ENCODE assay signal across 9 mouse cellular contexts in the genomic region with DNA sequence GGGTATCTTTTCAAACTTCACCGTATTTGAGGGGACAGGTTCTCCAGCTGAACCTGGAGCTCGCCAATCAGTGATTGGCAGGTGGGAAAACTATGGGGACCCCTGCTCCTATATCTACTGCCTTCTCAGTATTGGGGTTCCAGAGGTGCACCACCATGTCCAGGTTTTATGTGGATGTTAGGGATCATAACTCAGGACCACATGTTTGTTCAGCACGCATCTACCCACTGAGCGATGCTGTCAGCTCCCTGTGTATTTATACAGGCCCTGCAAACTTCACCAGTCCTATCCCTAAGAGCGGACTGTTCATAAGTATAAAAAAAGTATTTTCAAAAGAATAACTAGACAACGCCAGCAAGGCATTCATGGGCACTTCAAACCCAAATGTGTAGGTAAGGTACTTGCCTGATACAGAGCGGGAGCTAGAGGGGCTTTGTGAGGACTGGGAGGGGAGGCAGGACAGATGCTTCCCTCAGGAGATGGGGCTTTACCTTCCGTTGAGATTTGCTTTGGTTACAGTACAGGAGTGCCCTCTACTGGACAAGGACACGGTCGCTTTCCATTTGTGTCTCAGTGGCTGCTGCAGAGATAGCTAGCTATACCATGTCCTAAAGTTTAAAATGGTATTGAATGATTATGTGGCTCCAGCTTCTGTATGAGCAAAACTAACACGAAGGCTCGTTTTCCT. TPM values are rescaled to one million over a fixed set of nuclear protein-coding genes. Genes with fewer than 3 reads are reported as not detected.
DNase-seq lines count a peak whose midpoint lies in the region; ATAC-seq and TF ChIP-seq lines count a peak whose summit lies in the region.
"Had no signal": no experiment of that assay in that cellular context is flagged by ENCODE, and none has a peak within 500 bp of the region (broad histone marks: within the 10 kb centered on the region; RNA-seq: fewer than 3 reads in every experiment).

No protein-coding gene starts in this region.

- TF ChIP-seq RAD21 in CH12.LX (IDR thresholded peaks at IDR 0.05; ENCODE audit: low read depth, low read length), result peak; percentile 92

- TF ChIP-seq EP300 in CH12.LX (IDR thresholded peaks at IDR 0.05; ENCODE audit: low read length), result no peak

- H3K36me3 ChIP-seq in CH12.LX (replicated peaks in 1 of 2; ENCODE audit: control insufficient read depth in 1 of 2, insufficient read depth in 1 of 2, low read length in 1 of 2), result no peaks in the 10 kb centered on the region
- H3K36me3 ChIP-seq in hindbrain, embryonic 11.5 days (ENCODE audit: control insufficient read depth, insufficient read depth, low read length), result no peaks in the 10 kb centered on the region
- H3K36me3 ChIP-seq in midbrain, embryonic 15.5 days (replicated peaks), result no peaks in the 10 kb centered on the region
- H3K36me3 ChIP-seq: limb, embryonic 15.5 days had no signal

- WGBS in hindbrain, embryonic 11.5 days, result 46% methylated on average over 12 of the region's 12 CpGs
- 42% methylated on average over 12 of the region's 12 CpGs for WGBS in midbrain, embryonic 15.5 days

- dilution Hi-C loops in CH12.LX (cut with MboI; ENCODE audit: extremely low pct_ligation_motif_present, extremely low pct_unique_long_range_greater_than_20kb, low sequenced_read_pairs), result no loop called here

- intact Hi-C loops in left cerebral cortex, postnatal 10 days (cut with DNase I), result loop anchor here (2.0 to 5.0 kb wide), 4 partner anchors 102 to 442 kb away; no protein-coding TSS in a partner anchor

- H3K4me3 ChIP-seq in CH12.LX (replicated peaks in 1 of 3; ENCODE audit: low read depth in 2 of 3, low read length in 2 of 3, poor library complexity in 1 of 3), result no peak overlapping the region
- H3K4me3 ChIP-seq in cortical plate, adult 2 months (ENCODE audit: insufficient read depth, low read length), result no peak overlapping the region
- H3K4me3 ChIP-seq in hindbrain, embryonic 11.5 days (ENCODE audit: low read depth, low read length), result no peak overlapping the region
- no peak overlapping the region for H3K4me3 ChIP-seq in midbrain, embryonic 15.5 days
- H3K4me3 ChIP-seq: limb, embryonic 15.5 days had no signal

- peak; percentile 76 to 88 for TF ChIP-seq CTCF in CH12.LX (conservative IDR thresholded peaks at IDR 0.05 in 1 of 2, IDR thresholded peaks at IDR 0.05 in 1 of 2; ENCODE audit: low read depth in 2 of 2, low read length in 2 of 2)
- peak; percentile 96 for TF ChIP-seq CTCF in cortical plate, adult 2 months (IDR thresholded peaks at IDR 0.05; ENCODE audit: extremely low read depth, insufficient read depth, low read length)

- no peak overlapping the region for H3K4me2 ChIP-seq in CH12.LX (ENCODE audit: insufficient read depth, low read depth, poor library complexity, severe bottlenecking)
- no peak overlapping the region for H3K4me2 ChIP-seq in hindbrain, embryonic 11.5 days (replicated peaks; ENCODE audit: low read depth, low read length)
- no peak overlapping the region for H3K4me2 ChIP-seq in midbrain, embryonic 15.5 days
- H3K4me2 ChIP-seq: limb, embryonic 15.5 days had no signal

- no peaks in the 10 kb centered on the region for H3K27me3 ChIP-seq in CH12.LX (replicated peaks)
- no peaks in the 10 kb centered on the region for H3K27me3 ChIP-seq in hindbrain, embryonic 11.5 days (ENCODE audit: control insufficient read depth, insufficient read depth, low read length)
- no peaks in the 10 kb centered on the region for H3K27me3 ChIP-seq in midbrain, embryonic 15.5 days (replicated peaks)
- H3K27me3 ChIP-seq: limb, embryonic 15.5 days had no signal

- DNase-seq in cerebellum, adult 8-10 months, result peak; percentile 11
- no peak for DNase-seq in cerebellum, adult 9-11 months
- peak; percentile 64 for DNase-seq in CH12.LX (ENCODE audit: extremely low read depth)
- peak; percentile 73 for DNase-seq in hindbrain, embryonic 11.5 days (ENCODE audit: low spot score)
- DNase-seq in left cerebral cortex, postnatal 10 days (ENCODE audit: extremely low spot score in 1 of 2, low spot score in 2 of 2), result peak; percentile 38 to 44
- DNase-seq in thymus, postnatal 0 days (ENCODE audit: low spot score), result peak; percentile 52

- no peak for TF ChIP-seq POLR2A in CH12.LX (IDR thresholded peaks at IDR 0.05; ENCODE audit: low read depth, low read length)
- no peak for TF ChIP-seq POLR2A in cortical plate, adult 2 months (IDR thresholded peaks at IDR 0.05; ENCODE audit: extremely low read depth, insufficient read depth, low read length)

- H3K4me1 ChIP-seq in CH12.LX (ENCODE audit: control insufficient read depth in 1 of 2, insufficient read depth in 2 of 2), result peaks cover 0 to 5% of the 10 kb centered on the region in 2 experiments; a peak in 1 of 4 replicates
- no peaks in the 10 kb centered on the region for H3K4me1 ChIP-seq in cortical plate, adult 2 months (ENCODE audit: control insufficient read depth, insufficient read depth, low read length)
- H3K4me1 ChIP-seq in hindbrain, embryonic 11.5 days (replicated peaks; ENCODE audit: control insufficient read depth, insufficient read depth, low read length), result no peaks in the 10 kb centered on the region
- H3K4me1 ChIP-seq in midbrain, embryonic 15.5 days, result no peaks in the 10 kb centered on the region
- H3K4me1 ChIP-seq: limb, embryonic 15.5 days had no signal

- in situ Hi-C loops in CH12.LX (cut with MboI; ENCODE audit: low pct_ligation_motif_present, low pct_unique_long_range_greater_than_20kb, low sequenced_read_pairs), result loop anchor here (25.0 kb wide), 2 partner anchors 267 to 617 kb away; partner anchors contain the start of gene Bcar3

- H3K9me3 ChIP-seq in CH12.LX (replicated peaks; ENCODE audit: low read length), result no peaks in the 10 kb centered on the region
- H3K9me3 ChIP-seq in hindbrain, embryonic 11.5 days (ENCODE audit: control insufficient read depth, low read length), result no peaks in the 10 kb centered on the region
- no peaks in the 10 kb centered on the region for H3K9me3 ChIP-seq in midbrain, embryonic 15.5 days
- H3K9me3 ChIP-seq: limb, embryonic 15.5 days had no signal

- H3K9ac ChIP-seq in CH12.LX (ENCODE audit: insufficient read depth, low read depth), result no peak overlapping the region
- no peak overlapping the region for H3K9ac ChIP-seq in hindbrain, embryonic 11.5 days (ENCODE audit: low read depth, low read length)
- H3K9ac ChIP-seq in midbrain, embryonic 15.5 days, result no peak overlapping the region
- H3K9ac ChIP-seq: limb, embryonic 15.5 days had no signal

- H3K27ac ChIP-seq in CH12.LX (ENCODE audit: insufficient read depth, low read depth), result no peak overlapping the region
- no peak overlapping the region for H3K27ac ChIP-seq in cortical plate, adult 2 months (ENCODE audit: insufficient read depth, low read length)
- no peak overlapping the region for H3K27ac ChIP-seq in hindbrain, embryonic 11.5 days (ENCODE audit: low read depth, low read length)
- H3K27ac ChIP-seq in midbrain, embryonic 15.5 days, result no peak overlapping the region
- H3K27ac ChIP-seq: limb, embryonic 15.5 days had no signal

- ATAC-seq in hindbrain, embryonic 11.5 days (ENCODE audit: low FRiP score), result peak; percentile 59; the same call in 1 of the 2 replicates
- peak; percentile 70; the same call in 1 of the 2 replicates for ATAC-seq in midbrain, embryonic 15.5 days (replicated peaks)

- H3K79me2 ChIP-seq in CH12.LX (replicated peaks; ENCODE audit: control insufficient read depth, extremely low read depth, insufficient read depth, poor library complexity, severe bottlenecking), result no peaks in the 10 kb centered on the region

TF ChIP-seq in CH12.LX, 34 proteins besides CTCF, POLR2A, EP300 and RAD21 (continues in another document):
- TF ChIP-seq MAZ (IDR thresholded peaks at IDR 0.05; ENCODE audit: low read depth, low read length), result 0 out of 2 replicates have a peak, but pooled peaks have one; percentile 23
- TF ChIP-seq ETS1 (conservative IDR thresholded peaks at IDR 0.05; ENCODE audit: low read depth, low read length), result no peak
- no peak for TF ChIP-seq KAT2A (IDR thresholded peaks at IDR 0.05; ENCODE audit: insufficient replicate concordance, low read length)
- TF ChIP-seq MXI1 (IDR thresholded peaks at IDR 0.05; ENCODE audit: low read depth, low read length), result no peak
- no peak for TF ChIP-seq E2F4 (IDR thresholded peaks at IDR 0.05; ENCODE audit: insufficient replicate concordance, low read depth, low read length)
- TF ChIP-seq ZKSCAN1 (IDR thresholded peaks at IDR 0.05; ENCODE audit: borderline replicate concordance, low read depth, low read length), result no peak
- TF ChIP-seq ZNF384 (IDR thresholded peaks at IDR 0.05; ENCODE audit: low read depth, low read length), result no peak
- TF ChIP-seq MAFK (IDR thresholded peaks at IDR 0.05; ENCODE audit: insufficient replicate concordance, low read length), result no peak
- peak; percentile 24 for TF ChIP-seq ZC3H11A (IDR thresholded peaks at IDR 0.05; ENCODE audit: low read depth, low read length)

RNA-seq across cellular contexts. Expression of gene Fabp2, which starts 9.0 kb away (rescaled TPM):
- total RNA-seq in CH12.LX (2012; rRNA removed) (not detected in 2 replicates), CH12.LX (2014; rRNA removed) (not detected in 2 replicates)
- not detected in 2 replicates for polyA plus RNA-seq in CH12.LX (2012; ENCODE audit: insufficient read length, low read depth)
- polyA plus RNA-seq in cortical plate, adult 2 months (2012; rRNA removed), result not detected in 2 replicates
- polyA plus RNA-seq in hindbrain, embryonic 11.5 days (2014; fragmentation: Nextera tagmentation; extraction: Ambion mirVana), result not detected in 2 replicates
- not detected for total RNA-seq in left cerebral cortex, postnatal 10 days (2021)
- 0.76 TPM in 1 of 2 replicates, not detected in the other for polyA plus RNA-seq in midbrain, embryonic 15.5 days (2015; fragmentation: Nextera tagmentation; extraction: Ambion mirVana)
- 0.86 and 1.0 TPM in 2 replicates for polyA plus RNA-seq in thymus, postnatal 0 days (2015; fragmentation: Nextera tagmentation; extraction: Ambion mirVana)
- polyA plus RNA-seq: limb, embryonic 15.5 days had no signal

RNA-seq across cellular contexts. Expression of gene Gm10959, which starts 15.3 kb away (rescaled TPM):
- total RNA-seq in CH12.LX (2012; rRNA removed) (not detected in 2 replicates), CH12.LX (2014; rRNA removed) (not detected in 2 replicates)
- polyA plus RNA-seq in CH12.LX (2012; ENCODE audit: insufficient read length, low read depth), result not detected in 2 replicates
- polyA plus RNA-seq in cortical plate, adult 2 months (2012; rRNA removed), result not detected in 2 replicates
- not detected in 2 replicates for polyA plus RNA-seq in hindbrain, embryonic 11.5 days (2014; fragmentation: Nextera tagmentation; extraction: Ambion mirVana)
- not detected for total RNA-seq in left cerebral cortex, postnatal 10 days (2021)
- not detected in 2 replicates for polyA plus RNA-seq in midbrain, embryonic 15.5 days (2015; fragmentation: Nextera tagmentation; extraction: Ambion mirVana)
- not detected in 2 replicates for polyA plus RNA-seq in thymus, postnatal 0 days (2015; fragmentation: Nextera tagmentation; extraction: Ambion mirVana)
- polyA plus RNA-seq: limb, embryonic 15.5 days had no signal

RNA-seq across cellular contexts. Expression of gene 1810037I17Rik, which starts 20.1 kb away (rescaled TPM):
- total RNA-seq in CH12.LX (2012; rRNA removed), result 72.2 and 75.6 TPM in 2 replicates
- total RNA-seq in CH12.LX (2014; rRNA removed), result 116 and 132 TPM in 2 replicates
- 106 and 129 TPM in 2 replicates for polyA plus RNA-seq in CH12.LX (2012; ENCODE audit: insufficient read length, low read depth)
- 70.8 and 80.5 TPM in 2 replicates for polyA plus RNA-seq in cortical plate, adult 2 months (2012; rRNA removed)
- polyA plus RNA-seq in hindbrain, embryonic 11.5 days (2014; fragmentation: Nextera tagmentation; extraction: Ambion mirVana), result 90.8 and 90.9 TPM in 2 replicates
- 10 to 100 TPM; 43.2 to 48.6 TPM for total RNA-seq in left cerebral cortex, postnatal 10 days (2021)
- polyA plus RNA-seq in midbrain, embryonic 15.5 days (2015; fragmentation: Nextera tagmentation; extraction: Ambion mirVana), result 61.9 and 65.0 TPM in 2 replicates
- polyA plus RNA-seq in thymus, postnatal 0 days (2015; fragmentation: Nextera tagmentation; extraction: Ambion mirVana), result 139 and 157 TPM in 2 replicates
